Mouse (Mus musculus): ENCODE measurements around the gene Cnpy4.
A peak's percentile ranks its signal among the peaks of the same experiment; 100 is the strongest.

The Cnpy4 gene

GRCm38 (mm10) chr5:138186950-138187638, at the start of gene Cnpy4, which contains the start of gene Taf6:
Gene Cnpy4 (plus strand): TSS chr5:138187485.
Gene Taf6 (minus strand): TSS chr5:138187451.
- DNase-seq (ENCODE audit: low spot score), result peak; percentile 91

- peak; percentile 81 for DNase-seq (ENCODE audit: low spot score)
Measured at GRCm38 (mm10) chr5:138137935-138138549, 49.2 kb upstream of the Cnpy4 start.

GRCm38 (mm10) chr5:138138585-138138984, 48.7 kb upstream of the Cnpy4 start:
- DNase-seq (ENCODE audit: low spot score), result no peak

DNA sequence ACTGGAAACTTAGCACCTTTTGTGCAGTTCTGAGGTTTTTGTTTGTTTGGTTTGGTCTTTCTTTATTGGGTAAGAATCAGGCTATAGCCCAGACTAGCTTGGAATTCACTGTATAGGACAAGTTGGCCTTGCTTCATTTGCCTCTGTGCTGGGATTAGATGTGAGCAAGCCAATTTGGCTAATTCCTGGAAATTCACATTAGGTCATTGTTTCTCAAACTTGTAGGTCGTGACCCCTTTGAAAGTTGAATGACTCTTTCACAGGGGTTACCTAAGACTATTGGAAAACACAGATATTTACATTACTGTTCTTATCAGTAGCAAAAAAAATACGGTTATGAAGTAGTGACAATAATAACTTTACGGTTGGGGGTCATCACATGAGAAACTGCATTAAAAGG, 32.9 kb upstream of the Cnpy4 start:
- DNase-seq (ENCODE audit: low spot score), result no peak

DNA sequence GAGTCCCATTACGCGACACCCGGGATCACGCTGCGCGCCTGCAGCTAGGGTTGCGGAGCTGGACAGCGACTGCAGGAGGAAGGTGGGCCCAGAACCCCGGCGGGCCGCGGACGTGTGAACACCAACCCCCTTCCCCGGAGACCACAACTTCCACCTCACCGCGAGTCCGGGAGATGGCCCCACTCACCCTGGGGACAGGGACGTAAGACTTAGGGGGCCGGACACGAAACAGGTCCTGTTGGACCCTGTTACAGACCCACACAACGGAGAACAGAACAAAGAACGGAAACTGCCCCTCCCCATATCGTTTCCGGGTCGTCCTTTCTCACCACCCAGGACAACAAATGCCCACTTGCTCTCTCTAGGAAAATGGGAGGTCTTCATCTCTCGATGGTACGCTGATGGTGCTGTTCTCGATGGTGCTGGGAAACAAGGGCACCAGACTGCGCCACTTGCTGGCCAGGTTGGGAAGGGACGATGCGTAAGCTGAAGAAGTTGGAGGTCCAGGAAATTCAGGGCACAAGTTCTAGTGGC, 31.8 kb upstream of the Cnpy4 start, which contains the start of gene Zfp113:
Gene Zfp113 (minus strand): TSS at position 302 of the 534 bp plus-strand sequence.
- DNase-seq (ENCODE audit: low spot score), result peak; percentile 98

GRCm38 (mm10) chr5:138160224-138160762, 27.0 kb upstream of the Cnpy4 start:
- no peak for DNase-seq (ENCODE audit: low spot score)

DNA sequence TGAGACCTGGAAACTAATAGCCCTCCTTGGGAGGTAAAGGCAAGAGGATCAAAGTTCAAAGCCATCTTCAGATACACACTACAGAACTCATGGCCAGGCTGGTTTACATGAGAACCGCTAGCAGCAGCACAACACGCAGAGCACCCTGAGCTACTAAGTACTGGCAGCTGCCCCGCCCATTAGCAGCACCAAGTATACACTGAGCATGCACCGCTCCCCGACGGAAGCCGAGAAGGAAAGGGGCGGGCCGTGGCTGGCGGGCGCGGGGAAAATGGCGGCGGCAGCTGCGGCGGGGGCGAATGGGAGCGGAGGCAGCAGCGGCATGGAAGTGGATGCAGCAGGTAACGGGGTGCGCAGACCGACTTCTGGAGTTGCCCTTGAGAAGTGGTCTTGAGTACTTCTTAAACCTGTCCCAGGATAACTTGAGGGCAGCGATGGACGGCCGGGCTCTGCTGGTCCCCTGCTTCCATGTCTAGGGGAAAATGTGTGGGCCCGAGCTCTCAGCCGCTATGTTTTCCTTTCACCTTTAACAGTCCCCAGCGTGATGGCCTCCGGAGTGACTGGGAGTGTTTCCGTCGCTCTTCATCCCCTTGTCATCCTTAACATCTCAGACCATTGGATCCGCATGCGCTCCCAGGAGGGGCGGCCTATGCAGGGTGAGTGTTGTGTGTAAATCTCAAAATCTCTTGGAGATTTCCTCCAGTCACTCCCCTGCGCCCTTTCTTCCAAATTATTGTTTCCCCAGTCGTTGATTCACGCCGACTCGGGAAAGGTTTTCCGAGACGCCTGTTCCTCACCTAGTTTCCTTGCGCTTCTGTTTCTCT, 26.2 kb upstream of the Cnpy4 start, which contains the start of gene Cops6:
Gene Cops6 (plus strand): TSS at position 230 of the 824 bp plus-strand sequence.
- DNase-seq (ENCODE audit: low spot score), result peak; percentile 94

DNA sequence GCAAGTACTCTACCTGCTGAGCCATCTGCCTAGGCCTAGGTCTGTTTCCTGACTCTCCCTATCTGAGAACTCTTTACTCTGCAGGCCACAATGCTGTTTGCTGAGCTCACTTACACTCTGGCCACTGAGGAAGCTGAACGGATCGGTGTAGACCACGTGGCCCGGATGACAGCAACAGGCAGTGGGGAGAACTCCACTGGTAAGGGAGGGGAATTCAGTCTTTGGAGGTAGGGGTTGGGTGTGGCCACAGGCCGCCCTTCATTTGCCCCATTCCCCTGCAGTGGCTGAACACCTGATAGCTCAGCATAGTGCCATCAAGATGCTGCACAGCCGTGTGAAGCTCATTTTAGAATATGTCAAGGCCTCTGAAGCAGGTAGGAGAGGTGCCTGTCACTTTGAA, 24.2 kb upstream of the Cnpy4 start:
- no peak for DNase-seq (ENCODE audit: low spot score)

DNA sequence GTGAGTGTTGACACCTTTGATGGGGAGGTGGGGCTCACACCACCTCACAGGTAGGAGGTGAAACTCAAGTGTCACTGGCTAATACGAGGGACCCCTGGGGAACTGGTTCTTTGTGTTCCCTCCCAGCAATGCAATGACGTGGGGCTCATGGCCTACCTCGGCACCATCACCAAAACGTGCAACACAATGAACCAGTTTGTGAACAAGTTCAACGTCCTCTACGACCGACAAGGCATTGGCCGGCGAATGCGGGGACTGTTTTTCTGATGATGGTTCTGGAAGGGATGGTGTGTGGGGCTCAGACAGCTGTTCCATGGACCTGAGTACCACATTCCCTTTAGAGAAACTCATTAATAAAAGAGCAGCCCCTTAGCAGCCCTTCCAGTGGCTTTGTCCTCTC, 23.7 kb upstream of the Cnpy4 start:
- DNase-seq (ENCODE audit: low spot score), result no peak

GRCm38 (mm10) chr5:138165594-138165993, 21.7 kb upstream of the Cnpy4 start:
- DNase-seq (ENCODE audit: low spot score), result no peak

- peak; percentile 98 for DNase-seq (ENCODE audit: low spot score)
Measured at GRCm38 (mm10) chr5:138170936-138171561, 16.2 kb upstream of the Cnpy4 start.

DNA sequence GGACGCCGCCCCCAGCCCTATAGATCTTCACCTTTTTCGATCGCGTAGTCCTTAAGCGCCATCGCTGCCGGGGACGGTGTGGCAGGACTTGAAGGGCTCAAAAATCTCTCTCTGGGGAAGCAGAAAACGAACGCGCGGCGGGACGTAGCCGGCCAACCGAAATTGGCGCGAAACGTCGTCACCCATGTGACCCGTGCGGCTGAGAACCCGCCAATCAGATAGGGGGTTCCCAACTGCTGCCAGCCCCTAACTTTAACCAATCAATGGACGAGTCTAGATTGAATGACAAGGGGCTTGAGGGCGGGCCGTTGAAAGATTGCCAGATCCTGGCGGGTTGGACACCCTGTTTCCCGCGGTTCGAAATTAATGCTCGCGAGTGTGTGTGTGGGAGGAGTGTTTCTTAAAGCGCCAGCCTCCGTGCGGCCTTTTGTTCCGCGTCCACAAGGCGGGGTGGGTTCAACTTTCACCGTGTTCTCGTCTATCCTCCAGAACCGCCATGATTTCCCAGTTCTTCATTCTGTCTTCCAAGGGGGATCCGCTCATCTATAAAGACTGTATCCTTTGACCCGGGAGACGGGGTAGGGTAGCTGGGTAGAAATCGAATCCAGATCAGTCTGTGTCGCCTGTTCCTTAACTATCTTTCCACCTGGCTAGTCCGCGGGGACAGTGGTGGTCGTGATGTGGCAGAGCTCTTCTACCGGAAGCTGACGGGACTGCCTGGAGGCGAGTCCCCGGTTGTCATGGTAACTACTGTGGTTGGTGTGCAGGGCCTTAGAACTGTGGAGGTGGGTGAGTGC, 15.4 kb upstream of the Cnpy4 start, which contains the start of the genes Ap4m1 and Mcm7:
Gene Ap4m1 (plus strand): TSS at position 308 of the 797 bp plus-strand sequence.
Gene Mcm7 (minus strand): TSS at position 728 of the 797 bp plus-strand sequence.
- DNase-seq (ENCODE audit: low spot score), result peak; percentile 98

DNA sequence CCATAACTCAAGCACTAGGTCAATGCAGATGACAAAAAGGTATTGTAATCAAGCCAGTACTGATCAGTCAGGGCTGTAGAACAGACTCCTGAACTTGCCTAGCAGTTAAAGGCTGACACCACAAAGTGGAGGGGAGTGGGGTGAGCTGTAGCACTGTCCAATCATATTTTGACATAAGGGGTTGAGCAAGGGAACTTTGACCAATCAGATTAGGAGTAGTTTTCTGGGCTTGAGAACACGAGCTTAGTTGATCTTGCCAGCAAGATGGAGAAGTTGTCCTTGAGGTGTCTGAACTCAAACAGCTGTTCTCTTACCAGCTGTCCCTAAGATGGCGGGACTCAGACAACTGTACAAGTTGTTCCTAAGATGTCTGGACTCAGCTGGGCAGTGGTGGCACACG, 14.1 kb upstream of the Cnpy4 start:
- no peak for DNase-seq (ENCODE audit: low spot score)

DNA sequence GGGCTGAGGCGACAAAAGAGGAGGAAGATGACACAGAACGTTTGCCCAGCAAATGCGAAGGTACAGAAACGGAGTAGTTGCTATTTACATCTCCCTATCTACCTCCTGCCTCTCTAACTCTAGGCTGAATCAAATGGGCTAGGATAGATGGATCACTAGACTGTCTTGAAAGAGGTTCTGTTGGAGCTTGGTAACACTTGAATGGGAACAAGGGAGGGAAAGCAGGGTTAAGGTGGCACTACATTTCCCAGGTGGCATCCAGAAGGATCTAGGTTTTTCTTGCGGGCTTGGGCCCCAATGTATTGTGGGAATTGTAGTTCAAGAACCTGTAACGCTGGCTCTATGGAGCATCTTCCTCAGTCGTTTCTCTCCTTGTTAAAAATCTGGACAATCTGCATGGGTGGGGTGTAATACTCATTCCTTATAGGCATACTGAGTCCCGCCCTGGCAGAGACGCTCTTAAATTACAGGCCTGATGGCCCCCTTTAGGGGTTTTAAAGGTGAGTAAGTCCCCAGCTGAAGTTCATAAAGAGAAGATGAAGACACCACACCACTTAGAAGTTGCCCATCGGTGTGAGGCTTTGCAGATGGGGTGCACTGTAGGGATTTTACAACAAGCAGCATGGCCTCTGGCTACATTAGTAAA, 499 bp downstream of the Cnpy4 start:
- peak; percentile 90 for DNase-seq (ENCODE audit: low spot score)

DNA sequence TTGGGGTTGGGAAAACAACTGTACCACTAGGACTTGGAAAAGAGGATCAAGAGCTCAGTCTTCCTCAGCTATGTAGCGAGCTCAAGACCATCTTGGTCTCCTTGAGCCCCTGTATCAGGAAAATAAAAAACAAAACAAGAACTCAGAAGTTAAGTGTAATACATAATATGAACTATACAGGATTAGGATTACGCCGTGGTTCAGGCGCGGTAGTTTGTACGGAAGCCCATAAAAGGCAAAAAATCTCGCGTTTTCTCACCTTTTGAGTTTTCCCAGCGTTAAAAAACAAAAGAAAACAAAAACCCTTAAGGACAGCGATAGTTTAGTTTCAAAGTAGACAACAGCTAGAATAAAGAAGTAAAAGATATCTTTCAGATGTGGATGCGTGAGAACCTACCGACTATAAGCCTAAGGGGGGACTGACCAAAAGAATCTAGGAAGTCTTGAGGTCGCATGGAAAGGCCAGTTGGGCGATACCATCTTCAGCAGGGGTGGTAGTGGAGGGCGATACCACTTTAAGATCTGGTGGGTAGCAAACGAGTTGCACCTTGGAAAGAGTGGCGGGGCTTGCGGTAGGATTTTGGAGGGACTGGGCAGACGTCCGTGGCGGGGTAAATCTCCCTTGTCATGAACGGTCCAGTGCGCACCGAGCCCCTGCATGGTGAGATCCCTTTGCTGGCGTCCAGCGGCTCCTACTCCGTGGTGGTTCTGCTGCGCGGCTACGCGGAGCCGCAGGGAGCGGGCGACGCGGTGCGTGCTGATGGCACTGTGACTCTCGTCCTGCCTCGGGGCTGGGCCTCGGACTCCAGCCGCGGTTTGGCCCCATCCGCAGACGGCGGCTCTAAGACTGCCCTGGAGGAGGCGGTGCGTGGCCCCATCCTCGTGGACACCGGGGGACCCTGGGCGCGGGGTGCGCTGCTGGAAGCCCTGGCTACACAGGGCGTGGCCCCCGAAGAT, 6.8 kb downstream of the Cnpy4 start, which contains the start of gene Mblac1:
Gene Mblac1 (plus strand): TSS at position 544 of the 957 bp plus-strand sequence.
- DNase-seq (ENCODE audit: low spot score), result peak; percentile 94

DNA sequence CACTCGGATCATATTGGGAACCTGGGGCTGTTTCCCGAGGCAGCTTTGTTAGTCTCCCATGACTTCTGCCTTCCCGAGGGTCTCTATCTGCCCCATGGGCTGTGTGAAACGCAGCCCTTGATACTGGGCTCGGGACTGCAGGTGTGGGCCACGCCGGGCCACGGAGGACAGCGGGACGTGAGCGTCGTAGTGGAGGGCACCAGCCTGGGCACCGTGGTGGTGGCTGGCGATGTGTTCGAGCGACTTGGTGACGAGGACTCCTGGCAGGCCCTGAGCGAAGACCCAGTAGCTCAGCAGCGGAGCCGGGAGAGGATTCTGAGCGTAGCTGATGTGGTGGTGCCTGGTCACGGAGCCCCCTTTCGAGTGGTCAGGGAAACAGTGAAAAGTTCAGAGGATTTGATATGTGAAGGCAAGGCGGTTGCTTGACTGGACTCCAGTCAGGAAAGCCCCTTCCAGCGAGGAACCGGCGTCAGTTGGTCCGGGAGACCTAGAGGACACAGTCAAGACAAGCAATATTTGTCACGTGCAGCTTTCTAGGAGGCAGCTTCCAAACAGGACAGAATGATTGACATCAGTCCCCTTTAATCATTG, 7.6 kb downstream of the Cnpy4 start:
- DNase-seq (ENCODE audit: low spot score), result peak; percentile 65

- DNase-seq (ENCODE audit: low spot score), result no peak
Measured at GRCm38 (mm10) chr5:138195463-138195862, 8.2 kb downstream of the Cnpy4 start.

DNA sequence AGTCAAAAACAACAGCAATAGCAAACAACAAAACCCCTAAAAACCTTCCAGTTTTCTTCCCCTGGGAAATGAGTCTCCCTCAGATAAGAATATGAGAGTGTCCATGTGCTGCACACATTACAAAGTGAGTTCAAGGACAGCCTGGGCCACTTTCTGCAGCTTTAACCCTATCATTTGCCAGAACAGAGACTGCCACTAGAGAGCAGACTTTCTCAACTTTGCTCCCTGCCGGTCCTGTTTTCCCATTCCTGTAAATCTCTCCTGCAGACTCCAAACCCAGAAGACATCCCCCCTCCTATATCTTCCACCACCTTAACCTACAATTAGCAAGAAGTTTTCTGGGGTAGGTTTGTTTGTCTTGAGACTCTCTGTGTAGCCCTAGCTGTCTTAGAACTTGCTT, 12.3 kb downstream of the Cnpy4 start:
- peak; percentile 28 for DNase-seq (ENCODE audit: low spot score)
